Mouse (Mus musculus) C2C12 (cell line): ENCODE data around the gene Zfp609.

Experiments
- CTCF ChIP-seq: IDR thresholded peaks from one replicate; pipeline ENCODE4 v1.5.1; 2011; ENCODE audit not compliant: control insufficient read depth, insufficient read depth, insufficient read length
- FOSL1 ChIP-seq: IDR thresholded peaks from one replicate; pipeline ENCODE4 v1.8.0; 2011; ENCODE audit warnings: mild to moderate bottlenecking, low read length; ENCODE audit not compliant: poor library complexity, insufficient read depth, severe bottlenecking
- MAX ChIP-seq: IDR thresholded peaks from one replicate; pipeline ENCODE4 v1.6.1; 2011; ENCODE audit warnings: mild to moderate bottlenecking, control low read depth
- MYOD1 ChIP-seq: IDR thresholded peaks from one replicate; pipeline ENCODE4 v1.6.1; 2011; ENCODE audit warnings: low read depth; ENCODE audit not compliant: control insufficient read depth, insufficient read length
- MYOG ChIP-seq: IDR thresholded peaks from one replicate; pipeline ENCODE4 v1.6.1; 2011; ENCODE audit not compliant: control insufficient read depth, insufficient read length; ENCODE audit errors: extremely low read depth
- USF1 ChIP-seq: IDR thresholded peaks from one replicate; pipeline ENCODE4 v1.6.1; 2011; ENCODE audit warnings: low read depth, mild to moderate bottlenecking, control low read depth, moderate library complexity

- no peak for TF ChIP-seq CTCF
- TF ChIP-seq MYOD1 = no peak
- no peak for TF ChIP-seq MAX
- no peak for TF ChIP-seq USF1
- TF ChIP-seq MYOG = no peak
- TF ChIP-seq FOSL1 = no peak
Observed at GRCm38 (mm10) chr9:65759256-65759655, 68.1 kb downstream of the Zfp609 start.
